Mouse (Mus musculus) kidney, postnatal 14 days (tissue): Measurements from ENCODE around the gene Recql5.

Experiments
- DNase-seq: peaks from one replicate; pipeline ENCODE4 v3.0.0; 2022; ENCODE audit warnings: mixed read lengths

Recql5 gene

GRCm38 (mm10) chr11:115899486-115900266 lies 33.6 kb downstream of the Recql5 start, which contains the start of gene Smim5:
Gene Smim5, plus strand, starts transcription at chr11:115899966.
- DNase-seq: peak; percentile 86

DNA sequence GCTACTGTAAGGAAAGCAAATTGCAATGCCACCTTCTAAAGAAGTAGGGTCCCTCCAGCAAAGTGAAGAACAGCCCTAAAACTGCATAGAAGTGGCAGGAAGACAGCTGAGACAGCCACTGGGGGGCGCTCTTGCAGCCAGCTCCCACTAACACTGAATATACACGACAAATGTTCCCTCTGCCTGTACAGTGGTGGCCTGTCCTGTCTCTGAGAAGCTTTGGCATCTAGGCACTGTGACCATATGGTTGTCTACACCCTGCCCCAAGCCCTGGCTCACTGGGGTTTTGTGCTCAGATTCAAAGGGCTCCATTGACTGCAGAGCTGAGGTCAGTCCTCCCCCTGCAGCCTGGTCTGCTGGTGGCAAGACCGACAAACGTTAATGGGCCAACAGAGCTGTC lies 34.4 kb downstream of the Recql5 start:
- DNase-seq: peak; percentile 38

DNA sequence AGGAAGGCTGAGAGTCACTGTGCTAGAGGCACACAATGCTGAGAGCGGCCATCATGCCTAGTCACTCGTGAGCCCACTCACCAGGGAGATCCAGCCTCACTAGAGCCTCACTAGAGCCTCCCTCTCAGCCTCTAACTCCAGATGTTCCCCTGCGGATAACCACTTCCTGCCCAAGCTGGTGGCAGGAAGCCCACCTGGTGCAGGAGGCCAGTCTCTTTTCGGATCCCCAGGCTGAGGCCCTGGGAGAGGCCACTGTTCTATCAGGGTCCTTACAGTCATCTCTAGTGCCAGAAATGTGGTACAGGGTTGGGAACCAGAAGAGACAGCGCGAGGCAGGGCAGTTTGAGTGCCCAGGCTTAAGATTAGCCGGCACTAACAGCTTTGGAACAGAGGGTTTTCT lies 34.8 kb downstream of the Recql5 start:
- no peak for DNase-seq

DNA sequence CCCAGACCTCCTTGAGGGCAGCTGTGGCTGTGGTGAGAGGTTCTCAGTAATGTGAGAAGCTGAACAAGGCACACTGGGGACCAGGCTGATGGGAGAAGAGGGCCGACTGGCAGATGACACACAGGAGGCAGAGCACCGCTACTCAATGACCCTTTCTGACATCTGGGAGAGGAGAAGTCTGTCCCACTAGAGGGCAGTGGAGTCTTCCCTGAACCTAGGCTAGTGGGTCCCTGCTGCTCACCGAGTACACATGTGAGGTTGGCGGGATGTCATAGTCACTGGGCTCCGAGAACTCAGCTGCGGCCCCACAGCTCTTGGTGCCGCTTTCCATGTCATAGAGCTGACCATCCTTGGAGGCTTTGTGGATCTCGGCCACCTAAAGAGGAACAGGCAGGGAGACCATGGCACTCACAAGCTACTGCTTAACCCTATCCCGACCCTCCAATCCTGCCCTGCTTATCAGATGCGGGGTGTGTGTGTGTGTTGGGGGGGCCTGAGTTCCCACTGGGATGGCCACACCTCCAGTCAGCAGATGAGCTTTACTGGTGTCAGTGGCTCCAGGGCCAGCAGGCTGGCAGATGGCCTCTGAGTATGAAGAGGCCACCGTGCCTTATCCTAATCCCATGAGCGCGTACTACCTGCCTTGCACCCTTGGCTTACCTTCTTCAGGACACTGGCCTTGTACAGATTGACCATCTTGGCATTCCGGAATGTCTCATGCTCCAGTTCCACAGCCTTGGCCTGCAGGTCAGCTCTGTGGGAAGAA lies 38.3 kb downstream of the Recql5 start:
- DNase-seq: peak; percentile 38

DNA sequence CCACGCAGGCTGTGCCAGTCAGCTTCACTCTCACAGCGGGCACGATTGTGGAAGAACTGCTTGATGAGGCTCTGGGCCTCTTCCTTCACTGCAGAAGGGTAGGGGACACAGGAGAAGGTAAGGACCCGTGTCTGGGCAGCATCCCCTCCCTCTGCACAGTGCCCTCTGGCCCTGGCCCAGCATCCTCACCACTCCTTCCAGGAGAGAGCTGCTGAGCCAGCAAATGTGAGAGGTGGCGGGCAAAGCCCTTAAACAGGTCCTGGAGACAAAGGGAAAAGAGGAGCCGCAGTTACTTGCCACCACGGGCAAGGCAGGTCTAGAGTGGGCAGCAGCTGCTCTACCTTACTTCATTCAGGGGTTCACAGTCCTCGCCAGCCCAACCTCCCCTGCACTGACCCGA lies 40.2 kb downstream of the Recql5 start:
- DNase-seq: no peak

DNA sequence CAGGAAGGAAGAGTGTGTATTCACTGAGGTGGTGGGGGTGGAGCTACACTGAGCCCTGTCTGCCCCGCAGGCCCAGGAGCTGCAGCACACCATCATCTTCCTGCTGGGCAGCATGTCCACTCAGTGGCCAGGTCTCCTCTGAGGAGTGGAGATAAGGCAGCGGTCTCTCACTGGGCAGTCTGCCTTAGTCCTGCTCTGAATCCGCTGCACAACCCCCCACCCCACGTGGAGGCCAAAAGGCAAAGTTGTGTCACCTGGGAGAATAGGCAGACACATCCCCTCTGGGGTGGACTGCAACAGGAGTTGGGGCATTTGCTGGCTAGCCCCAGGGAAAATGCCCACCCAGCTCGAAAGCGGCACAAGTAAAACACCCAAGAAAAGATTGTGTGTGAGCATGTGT lies 41.1 kb downstream of the Recql5 start:
- DNase-seq: no peak

DNA sequence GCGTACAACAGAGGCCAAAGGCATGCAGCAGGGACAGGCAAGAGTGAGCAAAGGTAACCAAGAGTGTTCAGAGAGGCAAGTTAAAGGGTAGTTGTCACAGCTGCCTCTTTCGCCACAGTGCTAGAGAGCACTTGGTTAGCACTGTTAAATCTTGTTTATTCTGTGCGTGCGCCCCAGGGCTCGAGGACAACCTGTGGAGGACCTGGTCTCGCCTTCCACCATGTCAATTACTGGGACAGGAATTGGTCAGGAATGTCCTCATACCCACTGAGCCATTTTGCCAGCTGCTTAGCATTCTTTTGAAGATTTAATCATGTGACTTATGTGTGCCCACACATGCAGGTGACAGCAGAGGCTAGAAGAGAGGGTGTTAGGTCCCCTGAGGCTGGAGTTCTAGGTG lies 44.1 kb downstream of the Recql5 start:
- DNase-seq: no peak

GRCm38 (mm10) chr11:115888020-115888419 lies 45.3 kb downstream of the Recql5 start:
- no peak for DNase-seq

GRCm38 (mm10) chr11:115886446-115886845 lies 46.8 kb downstream of the Recql5 start:
- DNase-seq: no peak

DNA sequence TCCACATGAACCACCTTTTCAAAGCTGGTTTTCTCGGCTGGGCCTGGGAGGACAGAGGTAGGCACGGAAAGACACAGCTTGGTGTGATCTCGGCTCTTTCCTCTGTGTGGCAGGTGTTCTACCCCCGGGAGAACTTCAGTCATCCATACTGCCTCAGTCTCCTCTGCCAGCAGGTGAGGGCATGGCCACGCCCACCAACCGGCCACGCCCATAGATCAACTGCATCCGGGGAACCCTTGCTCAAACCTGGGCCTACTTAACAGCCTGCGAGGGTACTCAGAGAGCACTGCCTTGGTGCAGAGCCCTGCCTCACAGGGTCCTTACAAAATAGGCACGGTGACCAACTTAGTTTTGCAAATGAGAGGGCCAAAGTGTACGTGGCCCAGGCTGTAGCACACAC lies 48.0 kb downstream of the Recql5 start:
- no peak for DNase-seq

DNA sequence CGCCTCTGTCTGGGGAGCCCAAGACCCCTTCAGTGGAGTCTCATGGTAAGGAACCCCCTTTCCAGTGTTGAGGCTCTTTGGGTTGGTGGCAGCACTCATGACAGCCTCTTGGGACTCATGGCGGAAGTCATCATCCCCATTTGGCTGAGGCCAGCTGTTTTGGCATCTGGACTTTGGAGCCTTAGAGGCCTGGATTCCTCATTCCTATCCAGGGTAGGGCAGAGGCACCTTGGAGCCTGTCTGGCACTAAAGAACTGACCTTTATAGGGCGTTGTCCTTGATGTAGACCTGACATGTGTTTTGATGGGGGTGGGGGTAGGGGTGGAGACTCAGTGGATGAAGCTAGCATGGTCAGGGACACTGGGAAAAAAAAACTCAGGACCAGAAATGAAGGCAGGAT lies 48.9 kb downstream of the Recql5 start:
- no peak for DNase-seq

- no peak for DNase-seq
Measured at GRCm38 (mm10) chr11:115883251-115883650, 50.0 kb downstream of the Recql5 start.

DNA sequence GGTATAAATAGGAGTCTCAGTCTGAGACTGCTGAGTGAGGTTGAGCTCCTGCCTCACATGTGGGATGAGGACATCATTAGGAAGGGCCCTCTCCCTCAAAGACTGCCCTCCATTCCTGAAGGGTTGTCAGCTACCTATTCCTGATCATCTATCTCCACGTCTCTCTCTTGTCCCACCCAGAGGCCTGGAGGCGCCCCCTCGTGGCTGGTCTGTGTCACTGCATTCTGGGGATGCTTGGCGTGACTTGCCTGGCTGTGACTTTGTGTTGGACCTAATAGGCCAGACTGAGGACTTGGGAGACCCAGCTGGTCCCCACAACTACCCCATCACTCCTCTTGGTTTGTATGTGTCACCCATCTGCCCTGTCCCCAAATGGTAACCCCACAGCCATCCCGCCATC lies 52.3 kb downstream of the Recql5 start:
- DNase-seq: peak; percentile 37

GRCm38 (mm10) chr11:115878071-115878470 lies 55.2 kb downstream of the Recql5 start:
- DNase-seq: peak; percentile 47

GRCm38 (mm10) chr11:115877174-115877755 lies 56.0 kb downstream of the Recql5 start:
- peak; percentile 80 for DNase-seq

DNA sequence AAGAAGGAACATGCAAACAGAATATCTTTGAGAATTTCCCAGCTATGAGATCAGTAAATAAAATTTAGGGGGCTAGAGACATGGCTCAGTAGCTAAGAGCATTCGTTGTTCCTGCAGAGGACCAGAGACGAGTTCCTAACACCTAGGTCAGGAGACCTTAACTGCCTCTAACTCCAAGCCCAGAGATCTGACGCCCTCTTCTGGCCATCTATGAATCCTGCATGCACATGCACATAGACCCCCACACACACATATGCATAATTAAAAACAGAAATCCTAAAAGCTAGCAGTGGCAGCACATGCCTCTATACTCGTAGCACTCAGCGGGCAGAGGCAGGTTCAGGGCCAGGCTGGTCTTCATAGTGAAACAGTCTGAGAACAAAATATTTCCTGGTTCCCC lies 56.8 kb downstream of the Recql5 start:
- no peak for DNase-seq

DNA sequence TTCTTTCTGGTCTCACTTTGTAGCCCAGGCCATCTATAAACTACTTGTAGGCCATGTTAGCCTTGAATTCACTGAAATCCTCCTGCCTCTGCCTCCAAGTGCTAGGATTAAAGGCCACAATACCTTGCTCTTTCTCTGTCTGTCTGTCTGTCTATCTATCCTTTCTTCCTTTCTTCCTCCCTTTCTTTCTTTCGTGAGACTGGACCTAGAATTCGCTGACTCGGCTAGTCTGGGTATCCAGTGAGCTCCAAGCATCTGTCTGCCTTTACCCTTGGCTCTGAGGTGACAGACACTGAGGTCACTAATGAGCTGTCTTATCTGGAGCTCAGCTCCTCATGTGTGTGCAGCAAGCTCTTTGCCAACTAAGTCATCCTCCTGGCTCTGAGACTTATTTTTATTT lies 57.3 kb downstream of the Recql5 start:
- no peak for DNase-seq

DNA sequence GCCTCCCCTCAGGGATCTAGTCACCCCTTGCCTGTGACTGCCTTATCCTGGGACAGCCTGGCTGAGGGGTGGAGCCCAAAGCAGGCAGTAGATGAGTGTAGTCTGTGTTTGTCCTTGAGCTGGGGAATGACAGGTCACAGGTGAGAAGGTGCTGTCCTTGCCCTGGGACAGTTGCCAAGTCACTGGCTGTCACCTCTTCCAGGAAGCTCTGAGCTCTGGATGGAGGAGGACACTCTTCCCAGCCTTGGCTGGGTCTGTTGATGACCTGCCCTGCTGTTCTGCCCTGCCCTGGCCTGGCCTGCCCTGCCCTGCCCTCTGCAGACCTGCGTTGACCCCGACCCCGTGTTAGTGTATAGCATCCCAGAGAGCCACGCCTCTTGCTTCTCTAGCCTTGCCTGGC lies 60.8 kb downstream of the Recql5 start:
- DNase-seq: no peak

GRCm38 (mm10) chr11:115869393-115869792 lies 63.9 kb downstream of the Recql5 start:
- no peak for DNase-seq

DNA sequence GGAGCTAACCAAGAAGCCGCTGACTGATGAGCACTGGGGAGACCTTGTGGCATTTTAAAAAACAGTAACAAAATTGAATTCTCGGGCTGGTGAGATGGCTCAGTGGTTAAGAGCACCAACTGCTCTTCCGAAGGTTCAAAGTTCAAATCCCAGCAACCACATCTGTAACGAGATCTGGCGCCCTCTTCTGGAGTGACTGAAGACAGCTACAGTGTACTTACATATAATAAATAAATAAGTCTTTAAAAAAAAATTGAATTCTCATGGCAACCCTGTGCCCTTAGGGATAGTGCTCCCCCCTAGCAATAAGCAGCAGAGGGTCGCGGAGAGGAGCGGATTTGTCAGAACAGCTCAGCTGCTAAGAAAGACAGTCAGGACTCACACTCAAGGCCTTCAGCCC lies 69.4 kb downstream of the Recql5 start:
- no peak for DNase-seq

- peak; percentile 94 for DNase-seq
Measured at GRCm38 (mm10) chr11:115859143-115859945, 73.9 kb downstream of the Recql5 start.

DNA sequence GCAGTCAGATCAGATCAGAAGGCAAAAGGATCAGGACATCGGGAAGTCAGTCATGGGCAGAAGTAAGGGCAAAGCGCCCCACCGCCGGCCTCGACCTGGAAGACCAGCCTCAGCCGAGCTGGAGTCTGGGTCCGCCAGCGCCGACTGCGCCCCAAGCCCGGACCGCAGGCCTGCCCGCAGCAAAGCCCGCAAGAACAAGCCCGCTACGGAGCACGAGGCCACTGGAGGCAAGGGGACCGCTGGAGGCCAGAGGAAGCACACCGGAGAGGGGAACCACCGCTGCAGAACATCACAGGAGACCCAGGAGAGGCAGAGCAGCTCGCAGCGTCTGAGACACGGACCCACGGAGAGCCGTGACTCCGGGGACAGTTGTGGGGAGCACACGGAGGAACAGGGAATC lies 74.9 kb downstream of the Recql5 start, which contains the start of gene Myo15b:
Myo15b (plus strand) TSS at position 53 of the 400 bp plus-strand sequence.
- no peak for DNase-seq

DNA sequence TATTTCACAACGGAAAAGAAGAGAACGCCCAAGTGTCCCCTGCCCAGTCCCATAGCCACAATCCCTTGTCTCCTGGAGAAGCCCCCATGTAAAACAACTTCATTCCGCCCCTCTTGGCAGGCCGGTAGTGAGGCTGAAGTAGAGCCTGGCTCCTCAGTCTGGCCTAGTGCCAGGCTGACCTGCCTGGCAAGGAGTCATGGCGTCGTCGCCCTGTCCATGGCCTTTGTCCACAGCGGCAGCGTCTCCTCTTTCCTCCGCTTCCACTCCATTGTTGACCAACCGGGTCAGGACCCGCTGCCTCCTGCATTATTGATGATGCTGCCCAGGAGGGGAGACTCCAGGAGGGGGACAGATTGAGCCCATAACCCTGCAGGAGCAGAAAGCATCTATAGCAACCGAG lies 75.3 kb downstream of the Recql5 start:
- DNase-seq: peak; percentile 47
